Mouse (Mus musculus): ENCODE measurements around the gene Chpf.
A peak's percentile ranks its signal among the peaks of the same experiment; 100 is the strongest.

GRCm38 (mm10) chr1:75450314-75451005 is 28.6 kb downstream of the Chpf start, which contains the start of gene Asic4:
- TF ChIP-seq POLR2A (IDR thresholded peaks at IDR 0.05; ENCODE audit: insufficient read length, low read depth) (no peak), CEBPB (IDR thresholded peaks at IDR 0.05; ENCODE audit: insufficient read depth, poor library complexity, severe bottlenecking) (no peak), TCF3 (IDR thresholded peaks at IDR 0.05; ENCODE audit: insufficient read length, low read depth) (no peak), MYOG (IDR thresholded peaks at IDR 0.05; ENCODE audit: control insufficient read depth in 1 of 3, insufficient read depth in 1 of 3, insufficient read length in 2 of 3, low read depth in 2 of 3) (peak in 2 of 3 experiments; percentile 95 to 98), POLR2AphosphoS2 (IDR thresholded peaks at IDR 0.05; ENCODE audit: insufficient read length, low read depth) (no peak)
